Mouse (Mus musculus) ovary, adult 18-20 months (tissue): ENCODE measurements around the gene Nxpe3.
"Not testable (repeated sequence)": the region's sequence is repeated elsewhere in the genome, so short reads cannot be mapped to it uniquely, and the experiment has no call there.

ENCODE experiments used
- DNase-seq: peaks from one replicate; pipeline ENCODE4 v3.0.0; 2022; ENCODE audit warnings: low spot score, mixed read lengths

Nxpe3 gene

GRCm38 (mm10) chr16:55837653-55838052, 57.4 kb downstream of the Nxpe3 start:
- not testable (repeated sequence) for DNase-seq

DNA sequence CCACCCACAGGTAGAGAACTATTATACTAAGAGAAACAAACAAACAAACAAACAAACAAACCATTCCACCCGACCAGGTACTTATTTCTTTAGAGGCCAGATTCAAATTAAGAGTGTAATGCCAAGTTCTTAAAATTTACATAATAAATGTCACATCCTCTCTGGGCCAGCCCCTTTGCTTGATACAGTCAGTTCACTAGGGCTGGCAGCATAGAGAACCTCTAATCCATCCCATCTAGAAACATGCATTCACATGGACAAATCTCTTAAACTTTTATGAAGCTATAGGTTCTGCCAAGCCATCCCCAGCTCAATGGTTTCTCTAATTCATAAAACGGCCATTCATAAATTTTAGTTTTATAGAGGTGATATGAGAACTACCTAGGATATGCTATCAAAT, 57.9 kb downstream of the Nxpe3 start:
- DNase-seq: no peak

GRCm38 (mm10) chr16:55835798-55836197, 59.3 kb downstream of the Nxpe3 start:
- no peak for DNase-seq

DNA sequence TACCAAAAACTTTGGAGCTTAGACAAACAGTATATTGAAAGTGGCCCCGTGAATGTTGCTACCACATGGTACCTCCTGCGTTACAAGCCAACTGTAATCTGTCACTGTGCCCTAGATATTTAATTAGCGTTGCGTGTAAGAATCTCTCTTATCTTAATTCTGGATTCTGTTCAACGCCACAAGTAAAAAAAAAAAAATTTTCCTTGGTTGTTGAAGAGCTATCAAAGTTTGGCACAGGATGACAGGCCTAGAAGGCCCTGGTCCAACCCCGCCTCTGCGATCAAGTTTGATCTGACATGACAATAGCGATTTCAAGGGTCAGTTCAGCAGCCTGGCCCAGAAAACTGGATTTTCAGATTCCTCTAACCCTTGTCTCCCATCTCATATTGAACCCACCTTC, 62.5 kb downstream of the Nxpe3 start:
- no peak for DNase-seq

GRCm38 (mm10) chr16:55832040-55832439, 63.0 kb downstream of the Nxpe3 start:
- no peak for DNase-seq

DNA sequence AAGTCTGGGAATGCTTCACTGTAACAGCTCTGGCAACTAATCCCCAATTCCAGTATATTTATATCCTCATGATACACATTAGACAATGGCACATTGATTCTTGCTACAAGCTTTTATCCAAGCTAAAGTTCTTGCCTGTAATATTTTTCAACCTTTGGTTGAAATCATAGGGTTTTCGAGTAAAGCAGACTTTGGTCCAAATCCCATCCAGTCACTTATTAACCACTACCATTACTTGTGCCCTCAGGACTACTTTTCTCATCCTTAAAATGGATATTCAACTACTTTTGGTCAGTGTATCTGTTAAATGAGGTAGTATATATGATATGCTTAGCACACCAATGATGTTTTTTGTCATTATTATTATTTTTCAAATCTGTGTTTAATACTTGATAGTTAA, 63.6 kb downstream of the Nxpe3 start:
- no peak for DNase-seq

GRCm38 (mm10) chr16:55823398-55824155, 71.5 kb downstream of the Nxpe3 start:
- no peak for DNase-seq

DNA sequence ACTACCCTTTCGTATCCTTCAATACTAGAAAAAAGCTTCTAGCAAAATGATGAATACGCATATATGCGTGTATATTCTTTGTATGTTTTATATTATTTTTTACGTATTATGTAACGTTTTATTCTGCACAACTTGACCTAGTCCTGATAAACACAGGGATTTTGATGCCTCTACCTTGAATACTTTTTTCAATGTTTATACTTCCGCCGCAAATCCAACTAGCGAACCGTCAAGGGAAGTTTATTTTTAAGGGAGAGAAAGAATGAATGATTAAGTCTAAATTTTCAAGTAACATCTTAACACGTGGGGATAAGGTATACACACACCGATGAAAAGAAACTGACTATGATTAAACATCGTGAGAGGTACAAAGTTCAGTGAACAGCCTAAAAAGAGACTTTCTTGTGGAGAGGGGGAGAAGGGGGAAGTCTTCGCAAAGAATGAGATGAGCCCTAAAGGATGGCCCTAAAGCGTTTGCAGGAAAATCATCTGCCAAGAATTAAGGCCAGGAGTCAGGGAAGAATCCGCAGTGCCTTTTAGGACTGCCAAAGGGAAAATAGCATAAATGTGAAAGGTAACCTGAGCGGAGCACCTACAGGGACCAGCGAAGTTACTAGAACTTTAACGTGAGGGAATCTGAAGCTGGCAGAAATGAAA, 72.2 kb downstream of the Nxpe3 start:
- no peak for DNase-seq

DNA sequence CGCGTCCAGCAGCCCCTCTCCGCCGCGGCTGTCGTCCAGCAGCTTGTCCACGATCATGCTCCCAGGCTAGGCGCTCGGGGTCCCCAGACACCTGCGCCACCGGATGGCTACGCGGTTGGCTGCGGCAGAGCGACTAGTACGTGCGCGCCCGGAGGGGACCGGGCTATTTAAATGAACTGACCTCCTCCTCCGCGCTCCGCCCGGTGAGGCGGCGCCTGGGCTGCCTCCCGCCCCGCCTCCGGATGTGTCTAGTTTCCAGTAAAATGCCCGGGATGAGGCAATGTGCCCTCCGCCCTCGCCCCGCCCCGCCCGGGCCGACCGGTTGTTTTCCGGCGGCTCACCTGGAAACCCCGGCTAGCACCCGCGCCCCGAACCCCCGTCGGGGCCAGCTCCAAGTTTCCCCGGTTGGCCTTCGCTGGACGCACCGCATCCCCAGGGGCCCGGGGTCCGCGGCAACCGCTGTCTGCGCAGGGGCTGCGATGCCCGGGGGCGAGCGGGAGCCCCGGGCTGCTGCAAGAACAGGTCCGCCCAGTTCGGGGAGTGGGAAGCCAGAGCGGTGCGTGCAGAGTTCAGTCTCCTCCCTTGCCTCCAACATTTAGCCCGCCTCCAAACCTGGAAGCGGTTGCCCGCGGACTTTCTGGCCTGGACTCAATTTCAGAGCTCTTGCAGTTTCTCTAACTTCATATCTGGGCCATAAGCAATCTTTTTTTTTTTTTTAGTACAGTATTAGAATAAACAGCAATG, 72.9 kb downstream of the Nxpe3 start:
- peak; percentile 93 for DNase-seq

DNA sequence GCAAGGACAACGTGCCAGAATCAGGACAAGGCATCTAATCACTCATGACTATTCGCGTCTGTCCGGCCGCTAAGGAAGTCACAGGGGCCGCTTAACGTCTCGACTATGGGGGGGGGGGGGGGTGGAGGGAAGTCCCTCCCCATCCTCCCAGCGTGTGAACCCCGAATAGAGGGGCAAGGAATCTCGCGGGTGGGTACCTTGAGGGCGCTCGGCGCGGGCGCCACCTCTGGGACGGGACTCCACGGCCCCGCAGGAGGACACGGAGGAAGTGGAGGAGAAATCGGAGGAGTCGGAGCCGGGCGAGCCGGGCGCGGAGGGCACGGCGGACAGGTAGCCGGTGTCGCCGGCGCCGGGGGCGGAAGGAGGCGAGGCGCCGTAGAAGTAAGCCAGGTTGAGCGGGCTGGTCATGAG, 73.5 kb downstream of the Nxpe3 start:
- no peak for DNase-seq

DNA sequence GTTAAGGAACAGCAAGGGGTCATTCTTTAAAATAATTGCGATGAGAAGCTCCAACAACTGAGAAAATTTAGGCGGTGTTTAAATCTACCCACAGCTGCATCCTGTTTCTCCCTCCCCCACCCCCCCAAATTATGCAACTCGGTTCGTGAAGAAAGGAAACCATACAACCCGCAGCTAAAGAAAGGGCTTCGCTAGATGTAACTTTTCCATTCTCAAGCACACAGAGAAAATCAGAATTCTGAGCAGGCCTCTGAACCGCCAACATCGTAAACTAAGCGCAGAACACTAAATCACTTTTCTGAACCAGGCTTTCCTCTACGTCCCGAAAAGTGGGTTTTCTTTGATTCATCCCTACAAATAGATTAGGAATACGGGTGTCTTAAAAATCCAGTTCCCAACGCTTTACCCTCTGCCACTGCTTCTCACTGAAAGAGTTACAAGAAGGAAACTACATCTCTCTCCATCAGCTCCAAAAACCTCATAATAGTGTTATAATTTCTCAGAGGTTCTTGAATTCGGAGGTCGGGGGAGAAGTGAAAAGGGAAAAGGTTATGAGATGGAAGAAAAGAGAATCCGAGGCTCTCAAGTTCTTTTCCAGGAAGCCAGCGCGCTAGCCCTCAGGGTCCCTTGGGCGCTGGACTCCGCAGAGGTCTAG, 74.0 kb downstream of the Nxpe3 start:
- DNase-seq: no peak

DNA sequence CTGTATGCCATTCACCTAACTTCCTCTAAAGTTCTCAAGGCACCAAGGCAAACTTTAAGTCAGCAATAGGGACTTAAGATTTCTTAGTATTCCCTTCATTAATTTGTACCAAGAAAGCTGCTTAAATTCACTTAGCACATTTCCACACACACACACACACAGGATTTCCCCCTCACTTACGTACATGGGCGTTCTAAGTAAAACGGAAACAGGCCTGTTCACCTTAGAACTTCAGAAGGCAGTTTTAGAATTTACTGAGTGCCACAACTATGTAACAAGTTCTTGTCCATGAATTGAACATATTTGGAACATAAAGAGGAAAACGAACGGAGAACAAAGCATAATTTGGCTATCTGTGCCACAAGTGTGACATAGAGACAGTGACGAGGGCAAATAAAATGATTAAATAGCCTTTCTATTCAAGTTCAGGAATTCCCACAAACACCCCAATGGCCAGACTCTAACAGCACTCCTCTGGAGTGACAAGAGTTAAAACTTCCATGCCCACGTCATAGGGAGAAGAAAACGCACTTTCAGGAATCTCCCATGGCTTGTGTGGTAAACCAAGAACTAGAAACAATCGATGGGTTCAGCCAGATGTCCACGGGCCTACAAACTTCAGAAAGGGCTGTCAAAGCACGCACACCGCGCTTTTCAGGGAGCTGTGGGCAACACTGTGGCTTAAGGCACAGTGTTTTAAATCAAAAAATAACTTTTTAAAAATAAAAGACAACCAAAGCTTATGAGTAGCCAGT, 74.7 kb downstream of the Nxpe3 start:
- no peak for DNase-seq

- DNase-seq: no peak
These were observed 75.8 kb downstream of the Nxpe3 start for GRCm38 (mm10) chr16:55819186-55819861.

GRCm38 (mm10) chr16:55817717-55818515, 77.2 kb downstream of the Nxpe3 start:
- DNase-seq: no peak

DNA sequence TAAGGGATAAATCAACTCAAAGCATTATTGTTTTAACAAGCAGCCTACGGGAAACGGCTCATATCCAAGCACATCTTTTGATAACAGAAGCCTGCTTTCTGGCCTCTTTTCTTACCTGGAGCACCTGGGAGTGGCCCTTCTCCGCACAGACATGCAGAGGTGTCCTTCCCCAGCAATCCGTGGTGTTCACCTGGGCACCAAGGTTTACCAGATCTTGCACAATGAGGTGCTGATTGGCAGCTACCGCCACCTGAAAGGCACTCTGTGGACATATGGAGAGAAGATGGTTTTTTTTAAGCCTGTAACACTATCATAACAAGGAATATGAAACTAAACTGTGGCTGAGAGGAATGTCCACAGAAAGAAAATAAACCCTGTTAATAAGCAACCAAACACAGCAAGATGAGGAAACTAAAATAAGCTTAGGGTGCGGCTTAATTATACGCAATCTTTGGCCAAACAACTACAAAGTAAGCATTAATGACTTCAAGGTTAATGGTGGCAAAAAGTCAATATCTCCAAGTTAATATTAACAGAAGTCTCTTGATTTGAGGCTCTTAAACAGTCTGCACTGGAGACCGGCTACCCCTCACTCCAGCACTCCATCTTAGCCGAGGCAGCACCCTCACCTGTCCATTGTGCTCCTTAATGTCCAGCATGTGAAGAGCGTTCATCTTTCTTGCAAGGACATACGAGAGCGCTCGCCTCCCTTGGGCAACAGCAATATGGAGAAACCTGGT, 78.7 kb downstream of the Nxpe3 start:
- DNase-seq: no peak

DNA sequence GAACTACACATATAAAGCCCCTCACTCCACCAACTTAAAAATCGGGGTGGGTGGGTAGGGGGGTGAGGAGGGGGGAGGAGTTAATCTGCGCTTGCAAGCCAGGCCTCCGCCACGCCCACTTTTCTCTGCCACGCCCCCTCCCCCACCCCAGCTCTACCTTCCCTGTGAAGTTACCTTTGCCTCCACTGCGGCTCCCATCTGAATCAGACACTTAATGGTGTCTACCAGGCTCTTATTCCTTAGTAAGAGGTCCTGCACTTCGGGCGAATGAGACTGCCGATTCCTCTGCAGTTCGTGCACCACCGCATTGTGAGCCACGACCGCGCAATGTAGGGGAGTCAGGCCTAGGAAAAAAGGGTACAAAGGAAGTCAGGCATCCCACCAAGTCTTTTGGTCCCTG, 79.6 kb downstream of the Nxpe3 start:
- DNase-seq: no peak

DNA sequence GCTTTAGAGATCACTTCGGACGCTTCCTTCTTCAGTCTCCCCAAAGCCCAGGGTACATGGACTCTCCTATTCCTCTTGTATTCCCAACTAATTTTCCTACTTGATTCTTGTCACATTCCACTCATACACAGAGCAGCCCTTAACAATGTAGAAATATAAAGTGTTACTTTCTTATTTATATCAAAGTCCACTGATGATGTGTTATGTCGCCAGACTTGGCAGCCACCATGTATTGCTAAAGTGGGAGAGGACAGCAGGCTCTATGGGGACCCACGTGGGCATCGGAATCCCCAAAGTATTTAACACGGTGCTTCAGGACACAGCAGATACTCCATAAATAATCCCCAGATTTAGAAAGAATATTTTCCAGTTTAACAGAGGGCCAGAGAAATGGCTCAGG, 80.4 kb downstream of the Nxpe3 start:
- no peak for DNase-seq

- no peak for DNase-seq
These were observed 81.2 kb downstream of the Nxpe3 start for GRCm38 (mm10) chr16:55813916-55814315.

DNA sequence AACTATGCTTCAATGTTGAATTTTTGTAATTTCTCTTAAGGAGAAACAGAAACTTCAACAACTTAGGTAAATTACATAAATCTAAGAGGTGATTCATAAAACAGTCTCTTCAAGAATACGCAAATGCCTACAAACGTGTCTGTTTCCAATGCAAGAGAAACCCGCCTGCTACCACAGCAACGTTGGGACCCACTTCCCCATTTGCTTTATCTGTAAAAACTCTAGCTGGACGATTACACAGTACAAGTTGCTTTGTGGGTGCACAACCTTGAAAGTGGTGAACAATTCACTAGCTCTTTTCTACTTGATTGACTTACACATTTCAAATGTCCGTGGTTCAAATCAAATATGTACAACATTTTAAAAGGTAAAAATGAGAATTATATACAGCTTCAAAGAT, 83.3 kb downstream of the Nxpe3 start:
- DNase-seq: no peak
